10 mouse cellular contexts compared by ENCODE assay signal in genomic region chr4:83273616-83274050, GRCm38 (mm10). TPM values are rescaled to one million over a fixed set of nuclear protein-coding genes. Genes with fewer than 3 reads are reported as not detected.
DNase-seq lines count a peak whose midpoint lies in the region; ATAC-seq and TF ChIP-seq lines count a peak whose summit lies in the region.
"Had no signal": no experiment of that assay in that cellular context is flagged by ENCODE, and none has a peak within 500 bp of the region (broad histone marks: within the 10 kb centered on the region; RNA-seq: fewer than 3 reads in every experiment).

No protein-coding gene starts in this region.

- 3% methylated on average over 19 of the region's 19 CpGs for WGBS in thymus, adult 2 months
- 74% methylated on average over 19 of the region's 19 CpGs for WGBS in heart, embryonic 12.5 days
- WGBS in intestine, postnatal 0 days = 90% methylated on average over 19 of the region's 19 CpGs
- WGBS in cerebellum, adult 2 months = 90% methylated on average over 19 of the region's 19 CpGs

- peaks cover 9% of the 10 kb centered on the region for H3K4me1 ChIP-seq in thymus, adult 2 months (replicated peaks; ENCODE audit: control insufficient read depth, insufficient read depth, low read length)
- no peaks in the 10 kb centered on the region for H3K4me1 ChIP-seq in heart, embryonic 12.5 days (replicated peaks)
- no peaks in the 10 kb centered on the region for H3K4me1 ChIP-seq in intestine, postnatal 0 days (replicated peaks; ENCODE audit: control insufficient read depth, insufficient read depth, low read length)
- H3K4me1 ChIP-seq in cerebellum, adult 2 months (ENCODE audit: control insufficient read depth, insufficient read depth, low read length) = peaks cover 1% of the 10 kb centered on the region; the same call in 1 of the 2 replicates
- H3K4me1 ChIP-seq: hindbrain, embryonic 10.5 days had no signal

- DNase-seq in thymus, postnatal 0 days (ENCODE audit: low spot score) = peak; percentile 35
- DNase-seq in thymus, adult 2 months = no peak
- peak; percentile 38 to 41 for DNase-seq in lung, postnatal 4 days
- no peak for DNase-seq in left cerebral cortex, adult 18-20 months (ENCODE audit: low spot score in 2 of 2)
- DNase-seq in layer of hippocampus, postnatal 36 days = no peak
- DNase-seq in cerebellum, adult 2 months = no peak

- H3K4me3 ChIP-seq in thymus, adult 2 months (ENCODE audit: control insufficient read depth, insufficient read depth, low read length) = no peak overlapping the region
- no peak overlapping the region for H3K4me3 ChIP-seq in heart, embryonic 12.5 days
- H3K4me3 ChIP-seq in intestine, postnatal 0 days (ENCODE audit: low read depth, low read length) = no peak overlapping the region
- no peak overlapping the region for H3K4me3 ChIP-seq in cerebellum, adult 2 months (replicated peaks; ENCODE audit: insufficient read depth, low read depth, low read length)
- H3K4me3 ChIP-seq: hindbrain, embryonic 10.5 days; myocyte had no signal

- 0 out of 2 replicates have a peak, but pooled peaks have one; percentile 36 for ATAC-seq in heart, embryonic 12.5 days (ENCODE audit: insufficient number of reproducible peaks, low FRiP score)
- no peak for ATAC-seq in intestine, postnatal 0 days

- no peaks in the 10 kb centered on the region for H3K36me3 ChIP-seq in thymus, adult 2 months (ENCODE audit: control insufficient read depth, insufficient read depth, low read length)
- H3K36me3 ChIP-seq in heart, embryonic 12.5 days = no peaks in the 10 kb centered on the region
- no peaks in the 10 kb centered on the region for H3K36me3 ChIP-seq in intestine, postnatal 0 days (ENCODE audit: control insufficient read depth, insufficient read depth)
- H3K36me3 ChIP-seq: hindbrain, embryonic 10.5 days had no signal

- no peak for TF ChIP-seq CTCF in thymus, adult 2 months (IDR thresholded peaks at IDR 0.05; ENCODE audit: borderline replicate concordance, control insufficient read depth, extremely low read depth, insufficient read depth, low read length, poor library complexity)
- no peak for TF ChIP-seq CTCF in intestine, postnatal 0 days (IDR thresholded peaks at IDR 0.05; ENCODE audit: low read depth)
- no peak for TF ChIP-seq CTCF in cerebellum, adult 2 months (IDR thresholded peaks at IDR 0.05; ENCODE audit: borderline replicate concordance, insufficient read depth, low read depth, low read length)

- no peak overlapping the region for H3K4me2 ChIP-seq in heart, embryonic 12.5 days
- H3K4me2 ChIP-seq in intestine, postnatal 0 days (replicated peaks; ENCODE audit: low read depth) = no peak overlapping the region

- H3K9ac ChIP-seq in heart, embryonic 12.5 days = no peak overlapping the region
- H3K9ac ChIP-seq in intestine, postnatal 0 days (ENCODE audit: low read depth, low read length) = no peak overlapping the region

- H3K27me3 ChIP-seq in thymus, adult 2 months (ENCODE audit: control insufficient read depth, insufficient read depth, low read length) = no peaks in the 10 kb centered on the region
- H3K27me3 ChIP-seq in heart, embryonic 12.5 days (replicated peaks) = no peaks in the 10 kb centered on the region
- no peaks in the 10 kb centered on the region for H3K27me3 ChIP-seq in intestine, postnatal 0 days (replicated peaks; ENCODE audit: control insufficient read depth, insufficient read depth, low read length)
- no peaks in the 10 kb centered on the region for H3K27me3 ChIP-seq in cerebellum, adult 2 months (ENCODE audit: control insufficient read depth, insufficient read depth, low read length)

- H3K27ac ChIP-seq in thymus, adult 2 months (ENCODE audit: control insufficient read depth, insufficient read depth, low read length) = no peak overlapping the region
- no peak overlapping the region for H3K27ac ChIP-seq in heart, embryonic 12.5 days (ENCODE audit: poor library complexity, severe bottlenecking)
- no peak overlapping the region for H3K27ac ChIP-seq in intestine, postnatal 0 days (ENCODE audit: low read depth, low read length)
- no peak overlapping the region for H3K27ac ChIP-seq in cerebellum, adult 2 months (ENCODE audit: insufficient read depth, low read length)
- H3K27ac ChIP-seq: hindbrain, embryonic 10.5 days had no signal

- no peaks in the 10 kb centered on the region for H3K9me3 ChIP-seq in heart, embryonic 12.5 days (replicated peaks)
- no peaks in the 10 kb centered on the region for H3K9me3 ChIP-seq in intestine, postnatal 0 days (ENCODE audit: control insufficient read depth)
- H3K9me3 ChIP-seq: hindbrain, embryonic 10.5 days had no signal

- TF ChIP-seq POLR2A in thymus, adult 2 months (IDR thresholded peaks at IDR 0.05; ENCODE audit: control insufficient read depth, extremely low read depth, insufficient read depth, low read length, poor library complexity) = no peak
- TF ChIP-seq POLR2A in cerebellum, adult 2 months (IDR thresholded peaks at IDR 0.05; ENCODE audit: borderline replicate concordance, insufficient read depth, low read length) = no peak

RNA-seq across cellular contexts. Expression of gene Ttc39b, which starts 50.4 kb away (rescaled TPM):
- polyA plus RNA-seq in thymus, postnatal 0 days (2015; fragmentation: Nextera tagmentation; extraction: Ambion mirVana) = 2.4 and 2.6 TPM in 2 replicates
- 1.7 and 2.5 TPM in 2 replicates for polyA plus RNA-seq in thymus, adult 2 months (2012; rRNA removed)
- polyA plus RNA-seq in heart, embryonic 12.5 days (2016; fragmentation: Nextera tagmentation; extraction: Ambion mirVana) = 1.2 and 2.2 TPM in 2 replicates
- total RNA-seq in left cerebral cortex, adult 18-20 months (2021) = 10 to 100 TPM; 65.1 to 69.9 TPM
- 2.7 and 2.9 TPM in 2 replicates for polyA plus RNA-seq in intestine, postnatal 0 days (2015; fragmentation: Nextera tagmentation; extraction: Ambion mirVana)
- 10 to 100 TPM; 34.9 to 36.5 TPM for total RNA-seq in layer of hippocampus, postnatal 36 days (2021)
- 23.7 and 24.3 TPM in 2 replicates for polyA plus RNA-seq in cerebellum, adult 2 months (2012; rRNA removed)

Comparison
In these comparisons a context has a peak if more than half of its experiments do, and no peak if none do; other contexts are left out.
1. DNase-seq: peak in thymus, postnatal 0 days (single experiment) and lung, postnatal 4 days (2 of 2); none in thymus, adult 2 months (single experiment), left cerebral cortex, adult 18-20 months (0 of 2), layer of hippocampus, postnatal 36 days (0 of 2) and cerebellum, adult 2 months (0 of 2).